Mouse (Mus musculus) thymus, adult 2 months (tissue): ENCODE measurements at regions not wholly inside any gene's neighbourhood (a gene's known extent, or its start where the extent isn't known, plus 50 kb on each side); places are given as distances from the start of the nearest gene placed in this dataset.

Experiments used
- CTCF ChIP-seq: fragments of 200-500 bp; IDR thresholded peaks from 2 replicates; pipeline ENCODE4 v1.5.1; 2012; ENCODE audit warnings: mild to moderate bottlenecking, control low read depth, low read length, moderate library complexity, borderline replicate concordance; ENCODE audit not compliant: control insufficient read depth, poor library complexity, insufficient read depth; ENCODE audit errors: extremely low read depth
- POLR2A ChIP-seq: fragments of 200-500 bp; IDR thresholded peaks from 2 replicates; pipeline ENCODE4 v1.6.1; 2012; ENCODE audit warnings: mild to moderate bottlenecking, low read length, control low read depth, moderate library complexity; ENCODE audit not compliant: control insufficient read depth, poor library complexity, insufficient read depth; ENCODE audit errors: extremely low read depth

- TF ChIP-seq CTCF, result no peak
- no peak for TF ChIP-seq POLR2A
These were observed 113.9 kb upstream of the Zfhx3 start for GRCm38 (mm10) chr8:107828541-107828940.
